Mouse (Mus musculus) skeletal muscle tissue, adult 2 months (tissue): ENCODE data around the gene 2210016L21Rik.
A peak's percentile ranks its signal among the peaks of the same experiment; 100 is the strongest.

Experiments
- DNase-seq: peaks from one replicate; pipeline ENCODE4 v3.0.0-alpha.2; 2012; ENCODE audit warnings: low read depth, low spot score

The 2210016L21Rik gene

DNA sequence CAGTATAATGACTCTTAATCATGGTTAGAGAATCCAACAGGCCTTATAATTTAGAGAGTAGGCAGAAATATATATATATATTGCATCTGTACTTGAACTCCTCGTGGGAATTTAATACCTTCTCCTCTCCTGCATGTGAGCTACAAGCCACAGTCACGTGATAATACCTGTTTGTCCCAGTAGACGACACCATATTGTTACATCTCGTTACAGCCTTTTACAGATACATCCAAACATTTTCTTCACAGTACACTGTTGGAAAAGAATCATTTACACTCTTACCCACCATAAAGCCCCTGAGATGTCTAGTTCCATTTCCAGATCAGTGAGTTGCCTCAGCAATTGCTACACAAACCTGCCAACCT, 790 bp downstream of the 2210016L21Rik start:
- DNase-seq: no peak

DNA sequence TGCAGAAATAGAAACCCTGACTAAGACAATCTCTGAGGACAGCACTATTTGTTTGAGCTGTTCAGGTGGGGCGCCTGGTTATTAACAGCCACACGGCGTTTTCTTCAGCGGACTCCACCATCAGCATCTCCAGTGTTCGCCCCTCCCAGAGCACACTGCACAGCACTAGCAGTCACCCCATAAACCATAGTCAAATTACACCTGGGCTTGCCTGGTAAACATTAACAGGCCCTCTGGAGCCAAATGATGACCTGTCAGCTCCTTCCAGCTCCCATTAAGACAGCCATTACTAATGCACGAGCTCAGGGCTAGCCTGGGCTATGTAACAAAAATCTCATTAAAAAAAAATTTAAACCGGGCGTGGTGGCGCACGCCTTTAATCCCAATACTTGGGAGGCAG, 3.1 kb downstream of the 2210016L21Rik start:
- no peak for DNase-seq

DNA sequence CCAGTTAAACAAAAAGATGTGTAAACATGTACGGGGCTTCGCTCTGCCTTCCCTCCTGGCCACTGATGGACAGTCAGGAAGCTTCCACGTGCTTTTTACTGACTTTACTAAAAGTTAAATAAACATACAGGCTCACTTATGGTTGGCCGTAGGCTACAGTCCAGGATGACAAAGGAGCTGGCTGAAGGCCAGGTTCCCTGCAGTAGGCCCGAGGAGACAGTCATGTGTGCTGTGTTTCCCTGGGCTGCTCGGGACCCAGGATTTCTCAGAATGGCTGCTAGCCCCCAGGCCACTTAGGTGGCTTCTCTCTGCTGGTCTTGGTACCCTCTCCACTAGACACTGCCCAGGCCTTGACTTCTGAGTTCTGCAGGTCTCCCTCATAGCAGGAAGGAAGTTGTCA, 6.9 kb downstream of the 2210016L21Rik start:
- DNase-seq: no peak

DNA sequence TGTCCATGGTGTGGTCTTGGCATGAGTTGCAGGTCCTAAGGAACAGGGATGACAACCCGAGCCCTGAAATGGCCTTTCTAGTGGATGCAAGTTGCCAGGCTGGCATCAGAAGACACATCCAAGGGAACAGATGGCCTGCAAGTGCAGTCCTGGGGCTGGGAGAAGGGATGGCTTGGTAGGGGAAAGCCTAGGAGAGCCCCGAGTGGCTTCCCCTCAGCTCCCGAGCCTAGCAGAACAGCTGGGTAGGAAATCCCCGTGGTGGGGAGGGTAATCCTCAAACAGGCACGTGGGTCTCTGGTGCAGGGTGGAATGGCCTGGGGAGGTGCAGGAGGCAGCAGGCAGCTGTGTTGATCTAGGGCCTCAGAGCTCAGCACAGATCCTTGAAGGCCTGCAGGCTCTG, 7.4 kb downstream of the 2210016L21Rik start:
- no peak for DNase-seq

DNA sequence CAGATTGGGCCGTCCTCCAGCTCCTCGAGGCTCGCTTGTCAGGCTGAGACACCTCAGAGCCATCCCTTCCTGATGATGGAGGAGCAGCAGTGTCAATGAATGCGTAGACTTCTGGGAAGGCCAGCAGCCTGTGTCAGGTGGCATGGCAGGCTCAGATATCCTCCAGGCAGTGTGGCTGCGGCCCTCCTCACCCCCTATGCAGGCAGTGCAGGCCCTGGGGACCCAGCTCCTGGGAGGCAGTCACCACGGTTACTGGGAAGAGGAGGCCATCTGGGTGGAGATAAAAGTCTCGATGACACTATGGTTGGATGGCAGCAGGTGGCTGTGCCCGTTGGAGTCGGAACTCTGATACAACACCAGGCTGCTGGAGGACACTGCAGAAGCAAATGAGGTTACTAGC, 7.9 kb downstream of the 2210016L21Rik start:
- no peak for DNase-seq

DNA sequence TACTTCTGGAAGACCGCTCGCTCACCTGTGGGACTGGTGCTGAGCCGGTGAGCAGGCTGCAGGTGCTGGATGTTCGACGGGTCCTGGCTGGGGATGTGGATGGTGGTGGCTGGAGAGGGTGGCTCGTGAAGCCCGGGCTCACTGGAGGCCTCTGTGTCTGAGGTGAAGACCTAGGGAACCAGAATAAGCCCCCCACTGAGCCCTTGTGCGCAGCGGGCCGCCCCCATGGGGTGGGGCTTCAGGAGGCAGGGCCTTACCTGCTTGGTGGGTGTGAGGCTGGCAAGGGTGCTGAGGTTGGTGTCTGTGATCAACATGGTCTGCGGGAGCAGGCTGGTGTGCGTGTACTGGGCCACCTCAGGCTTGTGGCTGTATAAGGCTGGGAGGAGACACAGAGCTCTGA, 8.7 kb downstream of the 2210016L21Rik start:
- DNase-seq: no peak

DNA sequence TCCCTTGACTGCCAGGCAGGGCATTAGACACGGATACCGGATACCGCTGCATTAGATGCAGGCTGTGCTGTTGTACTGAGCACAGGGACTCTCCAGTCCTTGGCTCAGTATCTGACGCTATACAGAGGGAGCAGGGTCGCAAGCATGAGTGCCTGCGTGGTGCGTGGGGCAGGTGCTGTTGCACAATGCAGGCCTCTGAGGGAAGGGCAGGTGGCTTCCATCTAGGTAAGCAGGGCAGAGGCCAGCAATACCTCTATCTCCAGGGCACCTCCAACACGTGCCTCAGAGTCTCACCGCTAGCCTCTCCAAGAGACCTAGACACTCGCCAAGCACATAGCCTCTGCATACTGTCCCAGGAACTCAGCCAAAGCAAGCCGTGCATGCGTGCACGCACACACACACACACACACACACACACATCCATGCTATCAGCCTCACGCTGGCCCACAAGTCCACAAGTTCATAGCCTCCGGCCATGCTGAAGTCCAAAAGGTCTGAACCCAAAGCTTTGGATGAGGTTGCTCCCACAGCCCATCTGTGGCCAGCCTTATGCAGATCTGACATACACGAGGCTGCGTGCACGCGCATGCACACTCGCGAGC, 9.4 kb downstream of the 2210016L21Rik start:
- no peak for DNase-seq

DNA sequence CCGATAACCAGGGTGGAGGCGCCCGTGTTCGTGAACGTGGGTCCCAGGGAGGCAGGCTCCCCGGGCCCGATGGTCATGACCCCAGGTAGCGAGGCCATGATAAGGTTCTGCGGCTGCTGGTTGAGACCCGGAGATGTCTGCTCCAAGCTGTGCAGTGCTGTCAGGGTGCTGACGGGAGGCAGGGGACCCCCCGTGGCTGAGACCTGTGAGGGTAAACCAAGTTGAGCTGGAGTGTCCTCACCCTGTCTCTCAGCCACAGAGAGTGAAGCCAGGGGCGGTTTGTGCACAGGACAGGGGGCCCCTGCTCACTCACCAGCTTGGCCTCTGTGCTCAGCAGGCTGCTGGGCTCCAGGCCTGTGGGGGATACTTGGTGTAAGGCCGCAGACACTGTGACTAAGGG, 11.4 kb downstream of the 2210016L21Rik start:
- DNase-seq: no peak

DNA sequence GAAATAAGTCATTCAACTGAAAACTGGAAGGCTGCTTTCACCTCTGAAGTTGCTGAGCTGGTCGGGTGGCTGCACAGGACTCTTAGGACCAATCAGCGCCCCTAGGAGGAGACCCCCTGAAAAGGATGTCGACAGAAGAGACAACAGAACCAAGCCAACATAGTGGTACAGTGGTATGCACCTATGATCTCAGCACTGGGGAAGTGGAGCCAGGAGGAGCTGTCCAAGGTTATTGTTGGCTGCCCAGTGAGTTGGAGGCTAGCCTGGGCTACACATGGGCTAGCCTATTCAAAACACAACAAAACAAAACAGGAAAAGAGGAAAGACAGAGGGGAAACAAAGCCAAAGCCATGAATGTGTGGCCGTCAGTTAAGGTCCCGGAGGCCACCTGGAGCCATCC, 16.1 kb downstream of the 2210016L21Rik start:
- DNase-seq: no peak

DNA sequence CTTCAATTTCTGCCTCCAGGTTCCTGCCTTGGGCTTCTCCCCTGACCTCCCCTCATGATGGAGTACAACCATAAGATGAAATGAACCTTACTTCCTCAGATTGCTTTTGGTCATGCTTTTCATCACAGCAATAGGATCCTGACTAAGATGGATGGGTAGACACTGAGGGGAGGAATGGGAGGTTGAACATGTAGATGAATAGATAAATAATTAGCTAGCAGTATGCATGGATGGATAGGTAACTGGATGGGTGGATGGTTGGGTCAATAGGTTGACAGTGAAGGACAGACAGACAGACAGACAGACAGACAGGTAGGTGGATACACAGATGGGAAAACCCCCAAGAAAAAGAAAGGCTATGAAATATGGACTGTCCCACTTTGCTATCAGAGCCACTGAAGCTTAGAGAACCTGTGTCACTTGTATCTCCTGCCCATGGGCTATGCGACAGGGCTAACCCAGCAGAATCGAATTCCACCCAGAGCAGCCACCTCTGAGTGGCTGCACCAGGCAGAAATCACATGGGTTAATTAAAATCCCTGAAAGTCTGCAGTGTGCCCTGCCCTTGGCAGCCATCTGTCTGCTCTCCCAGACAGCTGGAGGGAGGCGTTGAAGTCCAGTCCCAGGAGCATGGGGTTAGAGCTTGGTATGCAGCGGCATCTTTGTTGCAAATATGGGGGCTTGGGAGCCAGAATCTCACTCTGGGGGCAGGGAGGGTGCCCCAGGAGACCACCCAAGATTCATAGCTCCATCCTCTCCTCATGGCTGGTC, 19.8 kb downstream of the 2210016L21Rik start:
- DNase-seq: no peak

DNA sequence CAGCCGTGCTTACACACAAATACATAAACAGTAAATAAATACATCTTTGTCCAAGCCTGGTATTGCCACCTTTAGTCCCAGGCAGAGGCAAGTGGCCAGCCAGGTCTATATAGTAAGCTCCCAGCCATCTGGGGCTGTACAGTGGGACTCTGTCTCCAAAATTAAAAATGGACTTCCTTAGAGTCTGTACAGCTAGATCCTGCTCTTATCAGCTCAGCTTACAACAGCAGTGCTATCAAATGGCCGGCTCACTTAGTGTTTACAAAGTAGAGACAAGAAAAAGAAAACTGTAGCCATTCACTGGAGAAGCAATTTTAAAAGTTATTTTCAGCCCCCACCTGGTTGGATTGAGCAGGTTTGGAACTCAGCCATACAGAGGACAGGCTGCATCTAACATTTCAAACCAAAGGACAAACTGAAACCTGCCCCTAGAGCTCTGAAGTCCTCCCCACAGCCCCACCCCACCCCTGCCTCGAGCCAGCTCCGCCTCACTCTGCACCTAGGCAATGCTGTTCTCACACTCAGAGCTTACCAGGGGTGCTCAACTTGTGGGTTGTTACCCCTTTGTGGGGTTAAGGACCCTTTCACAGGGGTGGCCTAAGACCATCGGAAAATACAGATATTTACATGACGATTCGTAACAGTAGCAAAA, 22.5 kb downstream of the 2210016L21Rik start:
- peak; percentile 51 for DNase-seq

DNA sequence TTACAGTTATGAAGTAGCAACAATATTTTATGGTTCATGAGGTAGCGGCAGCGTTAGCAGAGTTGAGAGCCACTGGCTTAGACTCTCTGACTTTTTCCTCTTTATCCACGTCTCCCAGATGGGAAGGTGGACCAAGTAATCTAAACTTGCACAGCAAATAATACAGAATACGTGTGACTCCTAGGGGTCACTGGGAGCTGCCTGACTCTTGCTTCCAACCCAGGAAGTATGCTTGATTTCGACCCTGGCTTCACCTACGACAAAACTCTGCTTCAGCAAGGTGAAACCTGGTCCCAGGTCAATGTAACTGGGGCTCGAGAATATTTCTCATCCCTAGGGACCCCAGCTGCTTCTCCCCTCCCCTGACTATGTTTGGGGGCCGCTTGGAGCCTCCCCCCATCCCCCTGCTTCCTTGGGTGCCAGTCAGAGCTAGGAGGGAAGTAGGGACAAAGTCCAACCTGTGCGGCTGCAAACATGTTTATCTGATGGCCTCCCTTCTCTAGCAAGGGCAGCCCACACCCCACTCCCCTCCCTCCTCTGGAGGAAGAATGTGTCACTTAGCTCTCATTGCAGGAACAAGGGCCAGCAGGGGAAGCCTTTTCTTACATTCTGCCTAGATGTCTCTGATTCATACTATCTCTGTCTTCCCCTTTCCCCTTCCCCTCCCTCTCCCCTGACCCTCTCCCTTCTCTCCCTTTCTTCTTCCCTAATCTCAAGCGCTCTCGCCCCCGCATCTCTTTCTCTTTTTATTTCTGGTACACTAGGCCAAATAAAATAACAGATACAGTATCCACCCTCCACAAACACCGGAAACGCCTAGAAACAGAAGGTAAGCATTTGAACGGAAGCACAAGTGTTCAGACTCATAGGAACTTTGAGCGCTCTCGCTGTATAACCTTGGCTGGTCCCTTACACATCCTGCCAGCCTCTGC, 23.3 kb downstream of the 2210016L21Rik start:
- DNase-seq: no peak

DNA sequence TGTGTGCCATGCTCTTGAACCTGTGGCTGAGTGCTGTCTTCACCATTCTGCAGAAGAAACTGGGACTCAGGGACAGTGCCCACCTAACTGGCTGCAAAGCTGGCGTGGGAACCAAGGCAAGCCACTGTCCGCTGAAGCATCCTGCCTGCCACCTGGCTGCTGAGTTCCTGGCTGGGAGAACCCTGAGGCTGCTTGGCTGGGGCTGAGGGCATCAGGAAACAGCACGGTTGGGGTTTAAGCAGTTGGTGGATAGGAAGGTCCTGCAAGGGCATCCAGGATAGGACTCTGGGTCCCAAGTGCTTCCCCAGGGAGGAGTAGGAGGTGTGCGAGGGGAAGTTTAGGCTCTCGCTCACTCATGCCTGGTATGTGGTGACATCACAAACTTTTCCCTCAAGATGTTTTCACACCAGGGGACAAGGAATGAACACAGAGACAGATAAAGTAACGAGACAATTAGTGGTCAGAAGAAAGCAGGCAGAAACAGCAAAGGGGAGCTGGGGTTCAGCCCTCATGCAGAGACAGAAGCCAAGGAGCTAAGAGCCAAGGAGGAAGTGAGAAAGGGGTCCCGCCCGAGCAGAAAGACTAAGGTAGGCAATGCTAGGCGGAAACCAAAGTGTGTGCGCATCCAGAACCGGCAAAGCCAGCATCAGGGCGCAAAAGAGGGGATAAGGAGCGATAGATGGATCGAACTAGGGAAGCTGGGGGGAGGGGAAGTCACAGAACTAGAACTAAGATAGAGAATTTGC, 25.7 kb downstream of the 2210016L21Rik start:
- no peak for DNase-seq

DNA sequence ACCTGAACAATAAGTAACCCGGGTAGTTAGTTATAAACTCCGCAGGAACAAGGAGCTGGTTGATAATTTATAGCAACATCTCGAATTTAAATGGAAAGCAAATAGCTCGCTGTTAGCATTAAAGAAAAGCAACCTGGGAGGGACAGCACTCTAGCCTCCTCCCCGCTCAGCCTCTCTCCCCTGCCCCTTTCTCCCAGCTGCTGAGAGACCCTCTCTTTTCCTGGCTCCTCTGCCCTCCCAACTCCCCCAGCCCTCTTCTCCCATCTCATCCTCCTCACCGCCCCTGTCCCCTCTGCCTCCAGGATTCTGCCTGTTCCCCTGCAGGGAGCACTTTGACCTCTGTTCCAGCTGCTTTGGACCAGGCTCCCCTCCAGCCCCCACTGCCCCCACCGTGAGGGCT, 26.7 kb downstream of the 2210016L21Rik start:
- DNase-seq: no peak

DNA sequence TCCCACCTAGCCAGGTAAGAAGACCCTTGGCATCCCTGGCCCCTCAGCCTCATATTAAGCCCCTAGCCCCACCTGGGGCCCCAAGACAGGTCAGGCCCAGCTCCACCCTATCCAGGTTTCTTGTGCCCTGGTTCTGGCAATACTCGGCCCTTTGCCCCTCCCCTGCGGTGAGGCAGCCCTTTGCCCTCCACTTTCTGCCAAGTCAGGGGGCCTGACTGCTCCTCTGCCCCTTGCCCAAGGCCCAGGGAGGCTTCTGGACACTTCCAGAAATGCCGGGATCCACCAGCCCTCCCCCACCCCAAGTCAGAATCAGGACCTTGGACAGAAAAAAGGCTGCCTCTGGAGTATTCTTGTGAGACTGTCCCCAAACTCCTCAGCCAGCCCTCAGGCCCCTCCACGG, 27.1 kb downstream of the 2210016L21Rik start:
- DNase-seq: no peak

DNA sequence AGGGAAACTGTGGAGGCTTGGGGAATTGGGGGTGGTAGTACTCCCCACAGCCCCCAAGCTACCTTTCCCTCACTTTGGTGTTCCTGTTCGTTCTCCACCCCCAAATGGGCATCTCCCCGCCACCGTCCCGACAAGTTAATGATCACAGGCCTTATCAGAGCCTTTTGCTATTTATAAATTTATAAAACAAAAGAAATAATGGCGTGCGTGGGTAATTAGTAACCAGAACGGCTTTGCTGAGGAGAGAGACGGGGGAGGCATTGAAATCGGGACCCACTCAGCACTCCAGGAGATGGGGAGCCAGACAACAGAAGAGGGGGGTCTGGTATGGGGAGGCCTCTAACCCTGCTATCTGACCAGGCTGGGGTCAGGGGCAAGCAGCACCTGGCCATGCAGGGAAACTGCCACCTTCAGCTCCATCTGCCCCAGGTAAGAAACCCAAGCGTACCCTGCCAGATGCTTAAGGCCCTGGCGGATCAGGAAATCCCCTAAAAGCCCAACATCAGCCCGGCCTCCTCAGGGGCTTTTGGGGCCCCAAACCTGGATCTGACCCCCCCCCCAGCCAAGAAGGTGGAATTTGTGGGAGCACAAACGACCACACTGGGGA, 27.8 kb downstream of the 2210016L21Rik start:
- DNase-seq: no peak

DNA sequence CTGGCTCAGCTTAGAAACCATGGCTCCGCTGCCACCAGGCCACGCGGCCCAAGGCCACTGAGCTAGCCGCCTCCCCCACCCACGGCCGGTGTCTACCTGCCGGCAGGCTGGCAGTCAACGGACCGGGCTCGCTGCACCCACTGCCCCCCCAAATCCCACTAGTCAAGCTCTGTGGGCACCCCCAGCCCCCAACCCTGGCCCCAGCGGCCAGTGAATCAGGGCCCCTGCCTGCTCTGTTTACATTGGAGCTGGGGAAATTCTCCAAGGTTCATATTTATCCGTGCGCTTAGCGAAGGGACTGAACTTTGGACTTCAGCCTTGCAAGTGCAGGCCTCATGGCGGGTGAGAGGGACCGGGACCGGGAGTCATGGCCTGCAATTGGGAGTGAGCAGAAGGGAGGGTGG, 28.9 kb downstream of the 2210016L21Rik start, which contains the start of gene Hnf1a:
Gene Hnf1a, minus strand, starts transcription at position 271 of the 404 bp plus-strand sequence.
- DNase-seq: no peak

DNA sequence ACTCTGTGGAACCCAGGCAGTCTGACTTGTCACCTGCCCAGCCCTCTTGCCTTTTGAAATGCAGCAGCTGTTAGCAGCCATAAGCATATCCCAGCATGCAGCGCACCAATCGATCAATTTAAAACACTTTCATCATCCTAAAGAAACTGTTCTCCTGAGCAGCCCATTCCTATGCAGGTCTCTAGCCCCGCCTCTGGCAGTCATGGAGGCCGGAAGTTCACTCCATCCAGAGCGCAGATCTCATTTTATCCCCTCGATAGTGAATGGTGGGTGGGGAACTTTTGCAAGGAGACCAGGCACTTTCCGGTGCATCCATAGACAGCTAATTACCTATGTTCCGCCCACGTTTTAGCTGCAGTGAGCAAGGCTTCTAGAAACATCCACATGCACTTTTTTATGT, 30.2 kb downstream of the 2210016L21Rik start:
- DNase-seq: no peak

DNA sequence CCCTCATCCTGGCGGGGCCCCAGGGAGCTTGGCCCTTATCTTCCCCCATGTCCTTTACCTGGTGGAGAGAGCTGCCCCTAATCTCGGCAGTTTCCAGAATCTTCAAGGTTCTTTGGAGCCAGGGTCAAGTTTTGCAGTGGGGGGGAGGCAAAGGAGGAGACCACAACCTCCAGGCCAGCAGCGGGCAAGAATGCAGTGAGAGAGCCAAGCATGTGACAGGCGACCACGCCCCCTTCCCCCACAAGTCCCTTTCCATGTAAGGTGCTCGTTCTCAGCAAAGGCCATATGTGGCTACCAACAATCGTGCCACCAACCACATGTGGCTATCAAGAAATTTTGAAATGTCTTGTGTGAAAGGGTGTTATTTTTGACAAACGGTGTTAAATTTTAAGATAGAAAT, 31.2 kb downstream of the 2210016L21Rik start:
- no peak for DNase-seq

DNA sequence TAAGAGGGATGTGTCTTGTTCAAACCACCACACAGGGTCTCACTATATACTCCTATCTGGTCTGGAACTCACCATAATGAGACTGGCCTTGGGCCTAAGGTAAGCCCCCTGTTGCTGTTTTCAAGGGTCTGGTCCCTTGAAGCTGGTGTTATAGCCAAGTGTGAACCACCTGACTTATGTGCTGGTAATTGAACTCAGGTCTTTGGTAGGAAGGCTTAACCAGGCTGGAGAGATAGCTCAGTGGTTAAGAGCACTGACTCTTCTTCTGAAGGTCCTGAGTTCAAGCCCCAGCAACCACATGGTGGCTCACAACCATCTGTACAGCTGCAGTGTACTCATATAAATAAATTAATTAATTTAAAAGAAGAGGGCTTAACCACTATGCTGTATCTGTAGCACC, 35.0 kb downstream of the 2210016L21Rik start:
- no peak for DNase-seq

DNA sequence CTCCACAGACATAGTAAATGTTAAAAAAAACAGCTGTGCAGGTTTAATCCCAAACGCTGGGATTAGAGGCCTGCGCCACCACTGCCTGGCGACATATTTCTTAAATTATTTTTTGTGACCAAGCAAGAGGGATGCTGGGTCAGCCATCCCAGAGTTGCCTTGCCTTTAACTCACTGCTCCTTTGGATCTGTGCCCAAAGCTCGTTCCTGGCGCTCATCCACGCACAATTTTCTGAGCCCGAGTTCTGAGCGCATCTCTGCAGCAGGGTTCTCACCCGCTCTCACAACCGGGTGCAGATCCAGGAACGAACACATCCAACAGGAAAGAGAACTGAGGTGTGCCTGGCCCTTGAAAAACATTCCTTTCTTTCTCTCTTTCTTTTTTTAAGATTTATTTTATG, 36.5 kb downstream of the 2210016L21Rik start:
- DNase-seq: no peak
